In genomic region chr4:56364594-56364993, GRCm38 (mm10) we compare ENCODE assay signal across 33 mouse cellular contexts.
"Had no signal": no experiment of that assay in that cellular context is flagged by ENCODE, and none has a peak within 500 bp of the region (broad histone marks: within the 10 kb centered on the region; RNA-seq: fewer than 3 reads in every experiment).

No protein-coding gene starts in this region.

- H3K27ac ChIP-seq: heart, embryonic 13.5 days; heart, embryonic 15.5 days; hindbrain, embryonic 10.5 days; hindbrain, embryonic 12.5 days; hindbrain, embryonic 13.5 days; hindbrain, embryonic 14.5 days; hindbrain, embryonic 15.5 days; hindbrain, postnatal 0 days; intestine, embryonic 15.5 days; kidney, embryonic 15.5 days; kidney, postnatal 0 days; layer of hippocampus, adult 2 months; left cerebral cortex, adult 2 months had no signal

- H3K4me3 ChIP-seq: heart, embryonic 12.5 days; heart, embryonic 13.5 days; heart, embryonic 15.5 days; hindbrain, embryonic 10.5 days; hindbrain, embryonic 12.5 days; hindbrain, embryonic 13.5 days; hindbrain, embryonic 15.5 days; intestine, embryonic 15.5 days; kidney, embryonic 15.5 days; layer of hippocampus, adult 2 months; left cerebral cortex, adult 2 months had no signal

- H3K9me3 ChIP-seq: heart, embryonic 12.5 days; heart, embryonic 13.5 days; heart, embryonic 15.5 days; hindbrain, embryonic 10.5 days; hindbrain, embryonic 12.5 days; hindbrain, embryonic 13.5 days; hindbrain, embryonic 15.5 days; intestine, embryonic 15.5 days; kidney, embryonic 15.5 days had no signal

- H3K4me2 ChIP-seq: heart, embryonic 11.5 days; heart, embryonic 12.5 days; heart, embryonic 13.5 days; heart, embryonic 15.5 days; hindbrain, embryonic 12.5 days; hindbrain, embryonic 13.5 days; hindbrain, embryonic 14.5 days; hindbrain, embryonic 15.5 days; intestine, embryonic 15.5 days; kidney, embryonic 15.5 days had no signal

- H3K9ac ChIP-seq: heart, embryonic 12.5 days; heart, embryonic 13.5 days; heart, embryonic 15.5 days; hindbrain, embryonic 12.5 days; hindbrain, embryonic 13.5 days; hindbrain, embryonic 14.5 days; hindbrain, embryonic 15.5 days; intestine, embryonic 15.5 days; kidney, embryonic 15.5 days had no signal

- H3K36me3 ChIP-seq: heart, embryonic 12.5 days; heart, embryonic 13.5 days; heart, embryonic 15.5 days; hindbrain, embryonic 10.5 days; hindbrain, embryonic 12.5 days; hindbrain, embryonic 13.5 days; hindbrain, embryonic 15.5 days; intestine, embryonic 15.5 days; kidney, embryonic 15.5 days had no signal

- DNase-seq: heart, postnatal 10 days; heart, postnatal 14 days; heart, postnatal 36 days; kidney, adult 18-20 months; kidney, adult 2 months; kidney, adult 8-10 months; kidney, adult 9 months; kidney, postnatal 10 days; kidney, postnatal 14 days; kidney, postnatal 25 days; kidney, postnatal 36 days; kidney, postnatal 4 days; layer of hippocampus, adult 9-11 months; layer of hippocampus, postnatal 36 days had no signal

- H3K27me3 ChIP-seq: heart, embryonic 12.5 days; heart, embryonic 13.5 days; heart, embryonic 15.5 days; hindbrain, embryonic 12.5 days; hindbrain, embryonic 13.5 days; hindbrain, embryonic 15.5 days; intestine, embryonic 15.5 days; kidney, embryonic 15.5 days had no signal

- ATAC-seq: hindbrain, embryonic 16.5 days; hindbrain, postnatal 0 days; inflammation-experienced regulatory T-cells, adult 6 months; intestine, embryonic 15.5 days; intestine, embryonic 16.5 days; intestine, postnatal 0 days had no signal

- H3K4me1 ChIP-seq: heart, embryonic 12.5 days; heart, embryonic 15.5 days; hindbrain, embryonic 10.5 days; hindbrain, embryonic 12.5 days; hindbrain, embryonic 15.5 days; intestine, embryonic 15.5 days; kidney, embryonic 15.5 days had no signal
